8 mouse cellular contexts compared by ENCODE assay signal in the genomic region with DNA sequence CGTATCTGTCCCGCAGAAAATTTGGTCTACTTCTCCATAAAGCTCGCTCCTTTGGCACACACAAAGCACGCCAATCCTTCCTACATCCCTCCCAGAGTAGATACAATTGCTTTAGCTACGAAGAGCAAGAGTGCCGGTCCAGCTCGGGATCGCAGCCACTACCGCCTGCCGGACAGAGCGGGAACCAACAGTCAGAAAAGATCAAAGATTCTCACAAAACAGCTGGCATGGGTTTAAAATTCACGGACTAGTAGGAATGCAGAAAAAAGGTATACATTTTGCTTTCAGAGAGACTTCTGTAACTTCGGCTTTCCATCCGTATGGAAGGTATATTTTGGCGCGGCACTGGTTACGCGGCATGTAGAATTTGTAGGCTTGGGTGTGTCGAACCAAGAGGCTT. TPM values are rescaled to one million over a fixed set of nuclear protein-coding genes. Genes with fewer than 3 reads are reported as not detected.
A peak's percentile ranks its signal among the peaks of the same experiment; 100 is the strongest.
DNase-seq lines count a peak whose midpoint lies in the region; ATAC-seq and TF ChIP-seq lines count a peak whose summit lies in the region.

No protein-coding gene starts in this region.

- H3K4me2 ChIP-seq in liver, embryonic 13.5 days, result peak overlapping the region; percentile 52

- intact Hi-C loops in left cerebral cortex, postnatal 14 days (cut with DNase I), result no loop called here

- no peak for ATAC-seq in liver, embryonic 13.5 days (ENCODE audit: low read depth)
- no peak for ATAC-seq in frontal cortex, adult (ENCODE audit: low TSS enrichment)

- 59% methylated on average over 19 of the region's 19 CpGs for WGBS in liver, embryonic 13.5 days (ENCODE audit: insufficient replicate concordance)

- DNase-seq in adrenal gland, postnatal 14 days, result peak; percentile 34
- no peak for DNase-seq in adrenal gland, adult 8-10 months
- no peak for DNase-seq in testis, postnatal 14 days (ENCODE audit: low spot score)
- no peak for DNase-seq in liver, embryonic 13.5 days
- DNase-seq in thymus, postnatal 10 days (ENCODE audit: low spot score in 2 of 2), result no peak
- DNase-seq in left cerebral cortex, postnatal 14 days (ENCODE audit: low spot score in 2 of 2), result no peak

- peaks cover 11% of the 10 kb centered on the region for H3K4me1 ChIP-seq in testis, adult 2 months (ENCODE audit: control insufficient read depth, insufficient read depth, low read length)
- peaks cover 17% of the 10 kb centered on the region for H3K4me1 ChIP-seq in liver, embryonic 13.5 days (replicated peaks)

- H3K27me3 ChIP-seq in testis, adult 2 months (ENCODE audit: control insufficient read depth, insufficient read depth, low read length), result no peaks in the 10 kb centered on the region
- H3K27me3 ChIP-seq in liver, embryonic 13.5 days, result peaks cover 40% of the 10 kb centered on the region

- H3K27ac ChIP-seq in testis, adult 2 months (ENCODE audit: control insufficient read depth, insufficient read depth, low read depth, low read length), result no peak overlapping the region
- no peak overlapping the region for H3K27ac ChIP-seq in liver, embryonic 13.5 days

- peaks cover 16% of the 10 kb centered on the region for H3K9me3 ChIP-seq in liver, embryonic 13.5 days (replicated peaks)

- H3K4me3 ChIP-seq in testis, adult 2 months (ENCODE audit: control insufficient read depth, low read depth, low read length), result peak overlapping the region; percentile 80
- H3K4me3 ChIP-seq in liver, embryonic 13.5 days (replicated peaks), result 0 out of 2 replicates have a peak overlapping the region, but pooled peaks have one; percentile 35

- H3K9ac ChIP-seq in liver, embryonic 13.5 days, result no peak overlapping the region

- no peak for TF ChIP-seq POLR2A in testis, adult 2 months (IDR thresholded peaks at IDR 0.05; ENCODE audit: control insufficient read depth, low read depth, low read length)

- TF ChIP-seq CTCF in testis, adult 2 months (IDR thresholded peaks at IDR 0.05; ENCODE audit: control insufficient read depth, insufficient read depth, insufficient replicate concordance, low read depth, low read length), result no peak

- no peaks in the 10 kb centered on the region for H3K36me3 ChIP-seq in testis, adult 2 months (ENCODE audit: control insufficient read depth, insufficient read depth, low read length)
- peaks cover 33% of the 10 kb centered on the region for H3K36me3 ChIP-seq in liver, embryonic 13.5 days

RNA-seq across cellular contexts. Expression of a gene that starts 0.4 kb away (rescaled TPM):
- 158 TPM in 2 replicates for total RNA-seq in adrenal gland, postnatal 14 days (2021)
- 100 to 1,000 TPM in 2 of 4 experiments, 10 to 100 TPM in 2; 42.5 to 190 (median 123) TPM for total RNA-seq in adrenal gland, adult 8-10 months (2022)
- polyA plus RNA-seq in testis, adult 2 months (2012; rRNA removed), result 1.4 and 1.7 TPM in 2 replicates
- polyA plus RNA-seq in liver, embryonic 13.5 days (2015; fragmentation: Nextera tagmentation; extraction: Ambion mirVana), result 34.5 and 35.9 TPM in 2 replicates
- total RNA-seq in left cerebral cortex, postnatal 14 days (2021), result 100 to 1,000 TPM; 283 to 425 TPM

RNA-seq across cellular contexts. Expression of a gene that starts 11.6 kb away (rescaled TPM):
- total RNA-seq in adrenal gland, postnatal 14 days (2021), result 75.2 and 77.9 TPM in 2 replicates
- total RNA-seq in adrenal gland, adult 8-10 months (2022), result 10 to 100 TPM; 81.0 to 96.7 (median 91.6) TPM
- polyA plus RNA-seq in testis, adult 2 months (2012; rRNA removed), result 31.4 and 35.0 TPM in 2 replicates
- 9.5 and 10.1 TPM in 2 replicates for polyA plus RNA-seq in liver, embryonic 13.5 days (2015; fragmentation: Nextera tagmentation; extraction: Ambion mirVana)
- 100 to 1,000 TPM; 103 to 116 TPM for total RNA-seq in left cerebral cortex, postnatal 14 days (2021)
